Mouse (Mus musculus): ENCODE results near the gene Sox13. TPM values are rescaled to one million over a fixed set of nuclear protein-coding genes. Genes with fewer than 3 reads are reported as not detected.

The Sox13 gene
- polyA plus RNA-seq, 1 experiment from 2014 or later = 4.3 TPM

DNA sequence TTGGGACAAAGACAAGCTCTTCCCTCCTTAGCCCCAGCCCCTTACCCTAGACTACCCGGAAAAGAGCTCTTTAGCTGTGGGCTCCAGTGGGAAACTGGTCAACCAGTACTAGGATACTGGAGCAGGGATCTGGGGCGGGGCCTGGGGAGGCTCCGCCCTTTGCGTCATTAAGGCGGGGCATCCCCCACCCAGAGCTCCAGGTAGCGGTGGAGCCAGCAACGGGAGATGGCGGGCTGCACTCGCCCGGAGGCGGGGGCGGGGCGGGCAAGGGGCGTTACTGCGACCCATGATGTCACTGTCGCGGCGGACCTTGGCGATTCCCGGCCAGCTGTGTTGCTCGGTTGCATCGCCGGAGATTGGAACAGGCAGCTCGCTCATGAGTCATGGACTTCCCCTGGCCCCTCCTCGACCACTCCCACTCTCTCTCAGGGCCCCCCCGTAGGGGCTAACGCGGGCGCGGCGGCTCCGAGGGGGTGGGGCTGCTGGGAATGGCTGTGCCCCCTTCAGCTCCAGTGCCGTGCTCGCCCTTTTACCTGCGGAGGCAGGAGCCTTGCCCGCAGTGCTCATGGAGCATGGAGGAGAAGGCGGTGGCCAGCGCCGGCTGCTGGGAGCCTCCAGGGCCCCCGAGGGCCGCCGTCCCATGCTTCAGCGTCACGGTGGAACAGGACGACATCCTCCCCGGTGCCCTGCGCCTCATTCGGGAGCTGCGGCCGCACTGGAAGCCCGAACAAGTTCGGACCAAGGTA, 60.7 kb downstream of the Sox13 start, which contains the start of gene Etnk2:
TSS of gene Etnk2 (plus strand) at position 297 of the 746 bp plus-strand sequence.
- peaks cover 28% of the 10 kb centered on the region for H3K27me3 ChIP-seq (ENCODE audit: control insufficient read depth, insufficient read depth, low read length)
- peak within 1 kb of the TSS; percentile 71 for H3K9ac ChIP-seq (ENCODE audit: low read length)
- no peaks in the 10 kb centered on the region for H3K9me3 ChIP-seq (replicated peaks; ENCODE audit: control insufficient read depth, low read length)
- H3K4me2 ChIP-seq (ENCODE audit: low read depth, low read length) = peak within 1 kb of the TSS; percentile 100
- peak; percentile 75 for ATAC-seq (replicated peaks; ENCODE audit: extremely low read depth, insufficient read depth, low FRiP score)
- H3K27ac ChIP-seq (ENCODE audit: low read length) = no peak within 1 kb of the TSS
- H3K4me1 ChIP-seq (ENCODE audit: control insufficient read depth, insufficient read depth, low read length) = peaks cover 21% of the 10 kb centered on the region
- peak within 1 kb of the TSS; percentile 80 for H3K4me3 ChIP-seq (ENCODE audit: low read length)
- WGBS = under 1% methylated on average over 51 of the region's 52 CpGs
- H3K36me3 ChIP-seq (ENCODE audit: control insufficient read depth, insufficient read depth) = no peaks in the 10 kb centered on the region

- no peak for ATAC-seq (replicated peaks; ENCODE audit: extremely low read depth, insufficient read depth, low FRiP score)
- 87% methylated on average over 5 of the region's 5 CpGs for WGBS
- no peaks in the 10 kb centered on the region for H3K9me3 ChIP-seq (replicated peaks; ENCODE audit: control insufficient read depth, low read length)
Observed at GRCm38 (mm10) chr1:133362103-133362502, 62.1 kb downstream of the Sox13 start.

DNA sequence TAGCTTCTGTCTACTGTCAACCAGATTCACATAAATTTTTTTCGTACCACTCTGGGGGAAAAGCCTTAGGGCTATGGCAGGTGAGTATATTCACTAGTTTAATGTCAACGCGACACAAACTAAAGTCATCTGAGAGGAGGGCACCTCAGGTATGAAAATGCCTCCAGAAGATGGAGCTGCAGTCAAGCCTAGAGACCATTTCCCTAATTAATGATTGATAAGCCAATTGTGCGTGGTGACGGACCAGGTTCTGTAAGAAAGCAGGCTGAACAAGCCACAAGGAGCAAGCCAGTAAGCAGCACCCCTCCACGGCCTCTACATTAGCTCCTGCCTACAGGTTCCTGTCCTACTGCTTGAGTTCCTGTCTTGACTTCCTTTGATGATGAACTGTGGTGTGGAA, 63.2 kb downstream of the Sox13 start:
- peaks cover 31% of the 10 kb centered on the region for H3K27me3 ChIP-seq (ENCODE audit: control insufficient read depth, insufficient read depth, low read length)
- no peak for ATAC-seq (replicated peaks; ENCODE audit: extremely low read depth, insufficient read depth, low FRiP score)

More at GRCm38 (mm10) chr1:133362103-133362502, 62.1 kb downstream of the Sox13 start:
- Histone ChIP-seq H3K4me3 (ENCODE audit: low read length) (no peak overlapping the region), H3K36me3 (ENCODE audit: control insufficient read depth, insufficient read depth) (no peaks in the 10 kb centered on the region), H3K27ac (ENCODE audit: low read length) (no peak overlapping the region), H3K4me1 (ENCODE audit: control insufficient read depth, insufficient read depth, low read length) (peaks cover 19% of the 10 kb centered on the region), H3K9ac (ENCODE audit: low read length) (no peak overlapping the region), H3K4me2 (ENCODE audit: low read depth, low read length) (no peak overlapping the region), H3K27me3 (ENCODE audit: control insufficient read depth, insufficient read depth, low read length) (peaks cover 28% of the 10 kb centered on the region)

GRCm38 (mm10) chr1:133356330-133356729, 67.8 kb downstream of the Sox13 start:
- H3K27ac ChIP-seq (ENCODE audit: low read length) = no peak overlapping the region
- no peaks in the 10 kb centered on the region for H3K9me3 ChIP-seq (replicated peaks; ENCODE audit: control insufficient read depth, low read length)
- H3K27me3 ChIP-seq (ENCODE audit: control insufficient read depth, insufficient read depth, low read length) = peaks cover 19% of the 10 kb centered on the region
- 55% methylated on average over 8 of the region's 8 CpGs for WGBS
- no peaks in the 10 kb centered on the region for H3K4me1 ChIP-seq (ENCODE audit: control insufficient read depth, insufficient read depth, low read length)
- H3K4me3 ChIP-seq (ENCODE audit: low read length) = no peak overlapping the region
- no peak overlapping the region for H3K9ac ChIP-seq (ENCODE audit: low read length)
- ATAC-seq (replicated peaks; ENCODE audit: extremely low read depth, insufficient read depth, low FRiP score) = no peak
- no peaks in the 10 kb centered on the region for H3K36me3 ChIP-seq (ENCODE audit: control insufficient read depth, insufficient read depth)
- no peak overlapping the region for H3K4me2 ChIP-seq (ENCODE audit: low read depth, low read length)

More for the DNA sequence above, 63.2 kb downstream of the Sox13 start:
- H3K9ac ChIP-seq (ENCODE audit: low read length) = no peak overlapping the region
- no peak overlapping the region for H3K27ac ChIP-seq (ENCODE audit: low read length)
- H3K4me2 ChIP-seq (ENCODE audit: low read depth, low read length) = no peak overlapping the region
- 88% methylated on average over 6 of the region's 6 CpGs for WGBS
- H3K9me3 ChIP-seq (replicated peaks; ENCODE audit: control insufficient read depth, low read length) = no peaks in the 10 kb centered on the region
- H3K4me3 ChIP-seq (ENCODE audit: low read length) = no peak overlapping the region
- peaks cover 19% of the 10 kb centered on the region for H3K4me1 ChIP-seq (ENCODE audit: control insufficient read depth, insufficient read depth, low read length)
- no peaks in the 10 kb centered on the region for H3K36me3 ChIP-seq (ENCODE audit: control insufficient read depth, insufficient read depth)

DNA sequence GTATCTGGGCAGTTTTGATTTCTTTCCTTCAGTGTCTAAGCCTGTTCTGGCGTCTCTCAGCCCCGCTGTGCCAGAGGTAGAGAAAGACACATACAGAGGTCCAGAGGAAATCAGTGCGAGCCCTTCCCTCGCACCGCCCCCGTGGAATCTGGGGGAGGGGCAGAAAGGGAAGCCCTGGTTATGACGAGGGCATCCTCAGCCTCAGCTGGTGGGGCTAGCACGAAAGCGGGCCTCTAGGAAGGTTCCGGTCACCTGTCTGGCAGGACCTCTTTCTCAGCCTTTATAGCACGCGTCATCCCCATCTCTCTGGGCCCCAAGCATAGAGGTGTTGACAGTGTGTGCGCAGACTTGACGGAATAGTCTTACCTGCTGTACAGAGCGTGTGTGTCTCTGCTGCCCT, 68.3 kb downstream of the Sox13 start:
- Histone ChIP-seq H3K9me3 (replicated peaks; ENCODE audit: control insufficient read depth, low read length) (no peaks in the 10 kb centered on the region), H3K9ac (ENCODE audit: low read length) (no peak overlapping the region), H3K4me3 (ENCODE audit: low read length) (no peak overlapping the region), H3K4me1 (ENCODE audit: control insufficient read depth, insufficient read depth, low read length) (no peaks in the 10 kb centered on the region), H3K36me3 (ENCODE audit: control insufficient read depth, insufficient read depth) (no peaks in the 10 kb centered on the region), H3K27me3 (ENCODE audit: control insufficient read depth, insufficient read depth, low read length) (peaks cover 19% of the 10 kb centered on the region), H3K27ac (ENCODE audit: low read length) (no peak overlapping the region), H3K4me2 (ENCODE audit: low read depth, low read length) (no peak overlapping the region)
- no peak for ATAC-seq (replicated peaks; ENCODE audit: extremely low read depth, insufficient read depth, low FRiP score)
- 49% methylated on average over 15 of the region's 15 CpGs for WGBS

GRCm38 (mm10) chr1:133355469-133355868, 68.7 kb downstream of the Sox13 start:
- Histone ChIP-seq H3K36me3 (ENCODE audit: control insufficient read depth, insufficient read depth) (no peaks in the 10 kb centered on the region), H3K9ac (ENCODE audit: low read length) (no peak overlapping the region)

DNA sequence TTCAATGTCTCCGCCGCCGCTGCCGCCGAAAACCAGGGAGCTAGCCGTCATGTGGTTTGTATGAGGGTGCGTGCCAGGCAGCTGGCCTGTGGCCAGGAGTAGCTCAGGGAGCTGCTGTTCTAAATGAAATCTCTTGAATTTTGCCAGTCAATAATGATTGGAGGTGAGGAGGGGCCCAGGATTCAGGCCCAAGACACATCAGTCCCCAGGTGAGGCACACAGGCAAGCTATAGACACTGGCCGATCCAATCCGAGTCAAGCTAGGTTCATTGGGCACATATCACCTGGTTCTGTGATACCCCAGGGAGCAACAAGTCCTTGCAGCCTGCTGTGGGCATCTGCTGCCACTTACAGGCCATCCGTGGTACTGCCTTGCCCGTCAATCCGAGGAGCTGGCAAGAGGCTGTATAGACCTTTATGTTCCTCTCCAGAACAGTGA, 70.8 kb downstream of the Sox13 start:
- no peak overlapping the region for H3K9ac ChIP-seq (ENCODE audit: low read length)
- no peaks in the 10 kb centered on the region for H3K4me1 ChIP-seq (ENCODE audit: control insufficient read depth, insufficient read depth, low read length)
- no peak overlapping the region for H3K27ac ChIP-seq (ENCODE audit: low read length)
- H3K27me3 ChIP-seq (ENCODE audit: control insufficient read depth, insufficient read depth, low read length) = peaks cover 13% of the 10 kb centered on the region; the same call in 1 of the 2 replicates
- H3K36me3 ChIP-seq (ENCODE audit: control insufficient read depth, insufficient read depth) = no peaks in the 10 kb centered on the region
- ATAC-seq (replicated peaks; ENCODE audit: extremely low read depth, insufficient read depth, low FRiP score) = no peak
- no peak overlapping the region for H3K4me2 ChIP-seq (ENCODE audit: low read depth, low read length)
- no peak overlapping the region for H3K4me3 ChIP-seq (ENCODE audit: low read length)
- 36% methylated on average over 12 of the region's 12 CpGs for WGBS
- no peaks in the 10 kb centered on the region for H3K9me3 ChIP-seq (replicated peaks; ENCODE audit: control insufficient read depth, low read length)

More at GRCm38 (mm10) chr1:133355469-133355868, 68.7 kb downstream of the Sox13 start:
- WGBS = 58% methylated on average over 5 of the region's 5 CpGs
- Histone ChIP-seq H3K4me3 (ENCODE audit: low read length) (no peak overlapping the region), H3K4me1 (ENCODE audit: control insufficient read depth, insufficient read depth, low read length) (no peaks in the 10 kb centered on the region), H3K4me2 (ENCODE audit: low read depth, low read length) (no peak overlapping the region), H3K27ac (ENCODE audit: low read length) (no peak overlapping the region), H3K9me3 (replicated peaks; ENCODE audit: control insufficient read depth, low read length) (no peaks in the 10 kb centered on the region), H3K27me3 (ENCODE audit: control insufficient read depth, insufficient read depth, low read length) (peaks cover 19% of the 10 kb centered on the region)
- ATAC-seq (replicated peaks; ENCODE audit: extremely low read depth, insufficient read depth, low FRiP score) = no peak

DNA sequence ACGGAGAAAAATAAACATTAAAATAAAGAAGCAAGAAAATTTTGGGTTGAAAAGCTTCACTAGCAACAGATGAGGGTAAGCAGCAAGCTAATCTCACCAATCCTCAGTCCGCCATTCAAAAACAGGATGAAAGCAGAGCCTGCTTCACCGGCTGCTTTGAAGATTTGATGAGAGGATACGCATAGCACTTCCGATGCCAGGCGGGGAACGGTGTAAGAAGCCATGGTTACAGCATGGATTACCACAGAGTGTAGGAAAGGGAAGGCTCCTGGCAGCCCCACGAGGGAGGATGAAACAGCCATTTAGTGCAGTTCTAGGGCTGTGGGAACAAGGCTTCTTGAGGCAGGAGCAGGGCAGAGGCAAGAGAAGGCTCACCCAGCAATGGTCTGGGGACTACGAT, 72.4 kb downstream of the Sox13 start:
- Histone ChIP-seq H3K9ac (ENCODE audit: low read length) (no peak overlapping the region), H3K27ac (ENCODE audit: low read length) (no peak overlapping the region), H3K9me3 (replicated peaks; ENCODE audit: control insufficient read depth, low read length) (no peaks in the 10 kb centered on the region), H3K4me2 (ENCODE audit: low read depth, low read length) (no peak overlapping the region), H3K4me3 (ENCODE audit: low read length) (no peak overlapping the region), H3K4me1 (ENCODE audit: control insufficient read depth, insufficient read depth, low read length) (0 out of 2 replicates have a peak, but pooled peaks cover 4% of the 10 kb centered on the region), H3K36me3 (ENCODE audit: control insufficient read depth, insufficient read depth) (no peaks in the 10 kb centered on the region), H3K27me3 (ENCODE audit: control insufficient read depth, insufficient read depth, low read length) (peaks cover 13% of the 10 kb centered on the region; the same call in 1 of the 2 replicates)
- WGBS = 40% methylated on average over 9 of the region's 9 CpGs
- ATAC-seq (replicated peaks; ENCODE audit: extremely low read depth, insufficient read depth, low FRiP score) = no peak

DNA sequence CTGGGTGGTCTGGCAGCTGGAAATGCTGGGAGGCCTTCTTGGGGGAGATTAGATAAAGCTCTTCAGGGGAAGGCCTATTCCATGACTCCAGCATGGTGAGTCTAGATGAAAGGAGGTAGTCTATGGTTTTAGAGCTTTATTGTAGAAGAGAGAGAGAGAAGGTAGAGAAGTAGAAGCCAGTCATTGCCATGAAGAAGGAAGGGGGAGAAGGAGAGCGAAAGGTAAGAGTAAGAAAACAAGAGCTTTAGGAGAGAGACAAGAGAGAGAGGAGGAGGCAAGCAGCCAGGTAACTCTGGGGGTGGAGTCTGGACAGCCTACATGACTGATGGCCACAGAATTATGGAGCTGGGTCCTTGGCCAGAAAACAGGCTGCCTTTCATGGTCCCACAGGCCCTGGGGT, 74.0 kb downstream of the Sox13 start, which contains the start of gene Ren1:
TSS of gene Ren1 (plus strand) at position 301 of the 400 bp plus-strand sequence.
- H3K4me1 ChIP-seq (ENCODE audit: control insufficient read depth, insufficient read depth, low read length) = 0 out of 2 replicates have a peak, but pooled peaks cover 4% of the 10 kb centered on the region
- 87% methylated on average over 1 of the region's 1 CpGs for WGBS
- no peak within 1 kb of the TSS for H3K27ac ChIP-seq (ENCODE audit: low read length)
- no peaks in the 10 kb centered on the region; the same call in 1 of the 2 replicates for H3K9me3 ChIP-seq (replicated peaks; ENCODE audit: control insufficient read depth, low read length)
- no peaks in the 10 kb centered on the region for H3K36me3 ChIP-seq (ENCODE audit: control insufficient read depth, insufficient read depth)
- no peak within 1 kb of the TSS for H3K9ac ChIP-seq (ENCODE audit: low read length)
- no peak for ATAC-seq (replicated peaks; ENCODE audit: extremely low read depth, insufficient read depth, low FRiP score)
- H3K4me3 ChIP-seq (ENCODE audit: low read length) = no peak within 1 kb of the TSS
- H3K4me2 ChIP-seq (ENCODE audit: low read depth, low read length) = no peak within 1 kb of the TSS
- peaks cover 10% of the 10 kb centered on the region; the same call in 1 of the 2 replicates for H3K27me3 ChIP-seq (ENCODE audit: control insufficient read depth, insufficient read depth, low read length)
